Mouse (Mus musculus): ENCODE results near the gene Nbea. TPM values are rescaled to one million over a fixed set of nuclear protein-coding genes. Genes with fewer than 3 reads are reported as not detected.

Gene Nbea
- polyA plus RNA-seq, 1 experiment from 2014 or later, result 55.4 TPM

DNA sequence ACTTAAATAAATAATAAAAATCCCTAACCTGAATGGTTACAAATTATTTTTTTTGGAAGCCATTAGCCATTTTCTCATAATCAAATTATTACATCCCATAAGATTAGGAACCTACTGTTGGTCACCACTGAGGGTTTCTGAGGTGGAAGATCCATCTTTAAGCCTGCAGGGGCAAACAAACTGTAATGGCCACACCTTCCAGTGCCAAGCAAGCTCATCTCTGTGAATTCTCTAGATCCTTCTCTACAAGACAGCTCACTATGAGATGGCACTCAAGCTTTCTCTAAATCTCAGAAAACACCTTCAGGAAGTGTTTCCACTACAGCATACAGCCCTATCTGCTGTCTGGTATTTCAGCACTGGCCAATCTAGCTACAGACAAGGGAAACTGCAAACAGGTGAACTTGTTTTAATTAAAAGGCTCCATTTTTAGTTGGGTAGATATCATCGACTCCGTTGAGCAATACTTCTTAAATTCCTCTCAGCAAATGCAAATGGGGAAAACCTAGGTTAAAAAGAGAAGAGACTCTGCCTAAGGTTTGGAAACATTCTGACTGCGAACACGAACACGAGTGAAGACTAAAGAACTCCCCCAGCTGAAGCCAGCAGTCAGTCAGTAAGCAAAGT lies 402.0 kb downstream of the Nbea start:
- Histone ChIP-seq H3K27ac (replicated peaks) (peak overlapping the region; percentile 84), H3K36me3 (no peaks in the 10 kb centered on the region), H3K9me3 (replicated peaks) (no peaks in the 10 kb centered on the region), H3K4me2 (peak overlapping the region; percentile 60), H3K4me1 (peaks cover 33% of the 10 kb centered on the region), H3K9ac (replicated peaks) (peak overlapping the region; percentile 59; the same call in 1 of the 2 replicates), H3K27me3 (replicated peaks) (0 out of 2 replicates have a peak, but pooled peaks cover 2% of the 10 kb centered on the region), H3K4me3 (replicated peaks) (peak overlapping the region; percentile 45)
- no peak for ATAC-seq (ENCODE audit: low FRiP score)
- WGBS, result 34% methylated on average over 5 of the region's 5 CpGs

DNA sequence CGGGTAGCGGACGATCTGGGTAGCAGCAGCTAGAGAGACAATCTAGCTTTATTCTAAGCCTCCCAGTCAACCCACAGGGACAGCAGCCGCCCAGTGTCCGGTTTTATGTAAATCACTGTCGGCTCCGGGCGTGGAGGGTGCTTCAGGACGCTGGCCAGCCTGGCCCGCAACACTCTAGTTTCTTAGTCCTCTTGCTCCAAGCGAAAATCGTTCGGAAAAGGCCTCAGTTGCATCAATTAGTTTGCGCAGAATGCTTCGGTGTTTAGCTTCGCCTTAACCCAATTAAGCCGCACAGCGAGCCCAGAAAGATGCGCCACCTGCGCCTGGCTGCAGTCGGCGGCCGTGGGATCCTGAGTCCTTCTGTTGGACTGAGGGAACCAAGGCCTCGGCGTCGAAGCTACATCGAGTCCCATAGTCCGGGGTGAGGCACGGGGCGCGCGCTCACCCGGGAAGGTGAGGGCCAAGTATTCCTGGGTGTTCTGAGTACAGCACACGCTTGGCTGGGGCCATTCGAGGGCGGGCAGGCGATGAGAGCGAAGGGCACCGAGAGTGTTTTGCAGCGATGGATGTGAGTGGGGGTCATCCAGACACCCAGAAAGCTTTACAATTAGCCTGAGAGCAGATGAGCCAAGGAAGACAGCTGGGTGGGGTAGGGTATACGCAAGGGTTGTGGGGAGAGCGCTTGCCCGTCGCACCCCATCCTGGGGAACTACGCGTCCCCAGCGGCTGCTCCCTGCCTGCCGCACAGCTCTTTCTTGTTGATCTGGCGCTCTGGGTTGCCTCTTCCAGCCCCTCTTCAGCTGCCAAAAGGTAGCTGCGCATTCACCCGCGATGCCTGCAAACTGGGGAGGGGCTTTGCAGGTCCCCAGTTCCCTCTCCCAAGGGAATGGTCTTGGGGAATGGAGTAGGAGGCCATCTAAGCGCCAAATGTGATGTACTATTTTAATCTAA lies 403.1 kb downstream of the Nbea start:
- 5% methylated on average over 53 of the region's 53 CpGs for WGBS
- H3K4me1 ChIP-seq, result peaks cover 33% of the 10 kb centered on the region
- ATAC-seq (ENCODE audit: low FRiP score), result peak; percentile 37; the same call in 1 of the 2 replicates
- H3K9ac ChIP-seq (replicated peaks), result peak overlapping the region; percentile 37
- no peaks in the 10 kb centered on the region for H3K36me3 ChIP-seq
- H3K4me3 ChIP-seq (replicated peaks), result peak overlapping the region; percentile 26
- H3K9me3 ChIP-seq (replicated peaks), result no peaks in the 10 kb centered on the region
- peak overlapping the region; percentile 84 for H3K27ac ChIP-seq (replicated peaks)
- H3K27me3 ChIP-seq (replicated peaks), result 0 out of 2 replicates have a peak, but pooled peaks cover 2% of the 10 kb centered on the region
- H3K4me2 ChIP-seq, result peak overlapping the region; percentile 60

DNA sequence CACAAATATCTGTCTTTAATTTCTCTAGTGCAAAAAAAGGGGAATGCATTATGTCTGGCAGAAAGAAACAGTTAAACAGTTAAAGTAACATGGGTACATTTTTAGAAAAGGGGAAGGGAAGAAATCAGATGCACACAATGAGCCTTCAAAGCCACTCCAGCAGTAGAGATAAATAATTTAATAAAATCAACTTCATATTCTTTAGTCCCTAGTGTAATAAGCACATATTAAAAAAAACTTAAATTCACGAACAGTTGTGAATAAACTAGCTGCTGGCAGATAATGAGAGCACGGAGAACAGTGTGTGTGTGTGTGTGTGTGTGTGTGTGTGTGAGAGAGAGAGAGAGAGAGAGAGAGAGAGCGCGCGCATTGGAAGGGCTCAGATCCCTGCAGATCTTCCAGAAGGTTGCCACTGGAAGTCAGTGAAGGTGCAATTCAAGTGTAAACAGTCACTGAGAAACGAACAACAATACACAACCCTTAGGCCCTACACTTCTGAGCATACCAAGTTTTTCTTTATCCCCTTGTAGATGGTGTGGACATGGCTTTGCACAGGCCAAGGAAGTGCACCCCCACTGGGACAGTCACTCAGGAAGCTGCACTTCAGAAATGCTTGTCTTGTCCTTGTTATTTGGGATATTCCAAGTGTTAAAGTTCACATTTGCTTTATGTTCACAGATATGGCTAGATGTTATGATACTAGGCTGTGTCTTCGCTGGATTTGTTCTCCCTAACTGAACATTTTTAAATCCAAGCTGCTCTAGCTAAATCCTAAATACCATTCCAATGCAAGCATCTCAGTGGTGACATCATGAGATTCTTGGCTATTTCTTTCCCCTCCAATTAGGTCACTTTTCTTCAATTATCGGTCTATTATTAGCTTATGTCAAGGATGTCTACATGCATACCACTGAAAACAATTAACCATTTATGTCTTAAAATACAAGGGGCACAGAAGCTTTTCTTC lies 404.5 kb downstream of the Nbea start:
- no peak overlapping the region; the same call in 1 of the 2 replicates for H3K9ac ChIP-seq (replicated peaks)
- WGBS, result 38% methylated on average over 8 of the region's 8 CpGs
- H3K27ac ChIP-seq (replicated peaks), result peak overlapping the region; percentile 71
- H3K27me3 ChIP-seq (replicated peaks), result 0 out of 2 replicates have a peak, but pooled peaks cover under 1% of the 10 kb centered on the region
- H3K9me3 ChIP-seq (replicated peaks), result no peaks in the 10 kb centered on the region
- H3K4me1 ChIP-seq, result peaks cover 40% of the 10 kb centered on the region
- no peak overlapping the region for H3K4me3 ChIP-seq (replicated peaks)
- ATAC-seq (ENCODE audit: low FRiP score), result no peak
- H3K4me2 ChIP-seq, result peak overlapping the region; percentile 32
- no peaks in the 10 kb centered on the region for H3K36me3 ChIP-seq

DNA sequence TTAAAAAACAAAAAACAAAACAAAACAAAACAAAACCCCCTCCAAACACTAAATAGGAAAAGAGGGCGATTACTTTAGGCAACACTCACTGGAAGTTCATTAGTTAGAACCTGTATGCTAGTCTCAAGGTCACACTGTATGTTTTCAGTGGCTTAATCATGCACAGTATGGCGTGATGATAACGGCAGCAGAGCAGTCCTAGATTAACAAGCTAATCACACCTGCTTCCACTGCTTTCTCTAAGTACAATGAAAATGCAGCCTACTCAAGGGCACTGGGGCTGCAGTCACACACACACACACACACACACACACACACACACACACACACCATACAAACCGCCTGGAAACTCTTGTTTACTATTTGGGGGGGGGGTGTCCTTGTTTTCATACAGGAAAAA lies 406.0 kb downstream of the Nbea start:
- Histone ChIP-seq H3K4me1 (peaks cover 37% of the 10 kb centered on the region), H3K36me3 (no peaks in the 10 kb centered on the region), H3K4me2 (no peak overlapping the region), H3K4me3 (replicated peaks) (no peak overlapping the region), H3K9me3 (replicated peaks) (no peaks in the 10 kb centered on the region), H3K9ac (replicated peaks) (no peak overlapping the region), H3K27me3 (replicated peaks) (no peaks in the 10 kb centered on the region), H3K27ac (replicated peaks) (peak overlapping the region; percentile 56)
- 49% methylated on average over 4 of the region's 4 CpGs for WGBS
- ATAC-seq (ENCODE audit: low FRiP score), result no peak

DNA sequence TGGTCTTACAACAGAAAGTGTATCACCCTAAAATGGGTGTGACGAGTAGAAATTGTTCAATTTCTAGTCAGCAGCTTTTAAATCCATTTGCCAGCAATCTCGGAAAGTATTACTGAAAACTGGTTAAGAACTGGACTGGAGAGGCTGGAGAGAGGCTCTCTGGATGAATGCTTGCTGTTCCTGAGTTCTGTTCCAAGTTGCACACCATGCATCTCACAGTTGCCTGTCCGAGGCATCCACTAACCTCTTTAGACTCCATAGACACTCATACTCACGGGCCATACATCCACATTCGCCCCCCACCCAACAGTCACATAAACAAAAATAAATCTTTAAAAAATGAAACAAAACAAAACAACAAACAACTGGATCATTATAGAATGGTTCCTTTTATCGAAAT lies 407.7 kb downstream of the Nbea start:
- H3K27ac ChIP-seq (replicated peaks), result peak overlapping the region; percentile 56
- H3K27me3 ChIP-seq (replicated peaks), result no peaks in the 10 kb centered on the region
- H3K4me1 ChIP-seq, result peaks cover 22% of the 10 kb centered on the region
- no peak for ATAC-seq (ENCODE audit: low FRiP score)
- no peaks in the 10 kb centered on the region for H3K36me3 ChIP-seq
- no peak overlapping the region for H3K9ac ChIP-seq (replicated peaks)
- H3K9me3 ChIP-seq (replicated peaks), result no peaks in the 10 kb centered on the region
- 73% methylated on average over 6 of the region's 6 CpGs for WGBS
- no peak overlapping the region for H3K4me2 ChIP-seq
- H3K4me3 ChIP-seq (replicated peaks), result no peak overlapping the region

DNA sequence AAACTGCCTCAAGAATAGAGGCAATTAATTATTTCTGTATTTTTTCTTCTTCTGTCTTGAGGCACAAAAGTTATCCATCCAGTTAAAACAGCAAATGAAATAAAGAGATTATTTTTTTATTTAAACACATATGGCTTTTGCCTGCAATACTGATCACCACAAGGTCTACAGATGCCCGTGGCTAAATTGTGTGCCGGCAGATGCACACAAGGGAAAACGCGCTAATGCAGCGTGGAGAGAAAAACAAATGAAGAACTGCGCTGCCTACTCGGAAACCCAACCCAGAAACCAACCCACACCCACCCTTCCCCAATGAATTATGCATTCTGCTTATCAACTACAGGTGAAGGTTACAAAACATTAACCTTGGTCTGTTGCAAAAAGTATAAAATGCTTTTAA lies 408.3 kb downstream of the Nbea start:
- WGBS, result 25% methylated on average over 7 of the region's 7 CpGs

DNA sequence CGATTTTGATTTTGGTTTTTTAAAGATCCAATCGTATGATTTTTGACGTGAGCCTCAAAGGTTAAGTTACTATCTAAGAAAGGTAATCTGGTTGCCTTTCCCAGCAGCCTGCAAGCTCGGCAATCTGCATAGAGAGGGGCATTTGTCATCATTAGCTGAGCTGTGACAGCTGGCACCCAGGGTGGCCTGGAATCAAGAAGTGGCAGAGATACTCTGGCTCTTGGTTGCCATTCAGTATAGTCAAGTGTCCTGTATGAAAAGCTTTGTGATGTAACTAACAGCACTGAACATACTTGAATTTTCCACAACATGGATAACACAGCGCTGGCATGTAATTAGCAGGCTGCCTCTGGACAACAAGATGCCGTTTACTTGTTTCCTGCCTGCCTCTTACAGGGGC lies 409.3 kb downstream of the Nbea start:
- 0 out of 2 replicates have a peak, but pooled peaks have one; percentile 17 for ATAC-seq (ENCODE audit: low FRiP score)
- H3K27ac ChIP-seq (replicated peaks), result peak overlapping the region; percentile 24; the same call in 1 of the 2 replicates
- no peaks in the 10 kb centered on the region for H3K9me3 ChIP-seq (replicated peaks)
- no peak overlapping the region for H3K4me2 ChIP-seq
- H3K36me3 ChIP-seq, result no peaks in the 10 kb centered on the region
- no peak overlapping the region for H3K9ac ChIP-seq (replicated peaks)
- H3K4me3 ChIP-seq (replicated peaks), result no peak overlapping the region
- no peaks in the 10 kb centered on the region for H3K27me3 ChIP-seq (replicated peaks)
- 29% methylated on average over 6 of the region's 6 CpGs for WGBS
- peaks cover 16% of the 10 kb centered on the region for H3K4me1 ChIP-seq

More for the DNA sequence above, 408.3 kb downstream of the Nbea start:
- Histone ChIP-seq H3K27me3 (replicated peaks) (no peaks in the 10 kb centered on the region), H3K36me3 (no peaks in the 10 kb centered on the region), H3K27ac (replicated peaks) (0 out of 2 replicates have a peak overlapping the region, but pooled peaks have one; percentile 28), H3K9me3 (replicated peaks) (no peaks in the 10 kb centered on the region), H3K4me3 (replicated peaks) (no peak overlapping the region), H3K4me2 (peak overlapping the region; percentile 13; the same call in 1 of the 2 replicates), H3K4me1 (peaks cover 17% of the 10 kb centered on the region), H3K9ac (replicated peaks) (no peak overlapping the region)
- no peak for ATAC-seq (ENCODE audit: low FRiP score)

DNA sequence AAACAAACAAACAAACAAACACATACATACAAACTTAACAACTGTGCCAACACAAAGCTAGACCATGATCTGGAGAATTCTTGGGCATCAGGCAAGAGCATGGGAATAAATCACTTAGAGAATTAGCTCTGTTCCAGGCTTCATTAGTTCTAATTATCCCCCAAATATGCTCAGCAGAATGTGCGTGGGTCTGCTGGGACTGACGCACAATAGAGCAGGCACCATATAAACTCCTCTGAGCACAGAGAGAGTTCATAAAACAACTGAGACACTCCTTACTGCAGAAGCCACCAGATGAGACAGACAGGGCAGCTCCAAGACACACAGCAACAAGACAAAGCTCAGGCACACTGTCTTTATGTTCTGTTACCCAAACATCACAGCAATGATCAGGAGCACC lies 414.2 kb downstream of the Nbea start:
- no peaks in the 10 kb centered on the region for H3K9me3 ChIP-seq (replicated peaks)
- H3K9ac ChIP-seq (replicated peaks), result no peak overlapping the region
- 12% methylated on average over 2 of the region's 2 CpGs for WGBS
- no peaks in the 10 kb centered on the region for H3K27me3 ChIP-seq (replicated peaks)
- H3K27ac ChIP-seq (replicated peaks), result no peak overlapping the region
- no peak overlapping the region for H3K4me3 ChIP-seq (replicated peaks)
- H3K4me1 ChIP-seq, result peaks cover 9% of the 10 kb centered on the region
- peak; percentile 45; the same call in 1 of the 2 replicates for ATAC-seq (ENCODE audit: low FRiP score)
- no peaks in the 10 kb centered on the region for H3K36me3 ChIP-seq
- no peak overlapping the region for H3K4me2 ChIP-seq

DNA sequence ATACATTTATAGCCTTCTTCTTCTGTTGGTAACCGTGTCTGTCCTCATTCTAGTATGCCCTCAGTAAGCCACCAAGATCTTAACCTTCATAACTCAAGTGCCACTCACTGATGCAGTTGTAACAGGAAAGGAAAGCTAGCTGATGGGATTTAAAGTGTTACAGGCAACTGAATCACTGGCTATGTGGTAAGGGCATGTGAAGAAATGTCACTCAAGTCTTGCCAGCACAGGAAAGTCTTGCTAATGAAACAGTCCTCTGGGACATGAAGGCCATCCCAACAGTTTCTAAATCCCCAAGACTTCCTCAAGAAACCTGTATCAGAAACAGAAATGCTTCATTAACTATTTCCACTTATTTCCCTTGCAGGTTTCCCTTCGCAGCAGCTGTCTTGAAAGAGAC lies 414.8 kb downstream of the Nbea start:
- 76% methylated on average over 2 of the region's 2 CpGs for WGBS
- no peak overlapping the region for H3K4me3 ChIP-seq (replicated peaks)
- no peak for ATAC-seq (ENCODE audit: low FRiP score)

DNA sequence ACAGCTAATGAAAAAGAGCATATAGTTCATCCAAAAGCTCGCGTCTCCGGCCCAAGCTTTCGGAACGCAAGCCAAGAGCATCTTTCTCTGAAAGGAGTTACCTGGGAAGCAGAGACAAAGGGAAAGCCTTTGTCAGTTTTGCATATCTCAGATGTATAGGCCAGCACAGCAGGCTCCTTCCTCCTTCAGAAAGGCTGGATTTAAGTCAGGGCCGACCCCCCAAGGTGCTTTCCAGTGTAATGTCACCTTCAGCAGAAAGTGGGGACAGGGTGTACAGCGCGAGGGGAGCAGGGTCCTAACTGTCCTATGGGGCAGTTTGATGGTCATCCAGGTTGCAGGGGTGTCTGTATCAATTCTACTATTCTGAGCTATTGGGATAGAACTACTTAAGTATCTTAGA lies 419.9 kb downstream of the Nbea start:
- no peaks in the 10 kb centered on the region for H3K36me3 ChIP-seq
- H3K27ac ChIP-seq (replicated peaks), result no peak overlapping the region
- no peak overlapping the region for H3K4me3 ChIP-seq (replicated peaks)
- no peaks in the 10 kb centered on the region for H3K27me3 ChIP-seq (replicated peaks)
- no peaks in the 10 kb centered on the region for H3K9me3 ChIP-seq (replicated peaks)
- WGBS, result 44% methylated on average over 8 of the region's 8 CpGs
- H3K9ac ChIP-seq (replicated peaks), result no peak overlapping the region
- H3K4me1 ChIP-seq, result no peaks in the 10 kb centered on the region
- no peak overlapping the region for H3K4me2 ChIP-seq
- no peak for ATAC-seq (ENCODE audit: low FRiP score)

More for the DNA sequence above, 414.8 kb downstream of the Nbea start:
- Histone ChIP-seq H3K9me3 (replicated peaks) (no peaks in the 10 kb centered on the region), H3K9ac (replicated peaks) (no peak overlapping the region), H3K27me3 (replicated peaks) (no peaks in the 10 kb centered on the region), H3K27ac (replicated peaks) (no peak overlapping the region), H3K4me1 (0 out of 2 replicates have a peak, but pooled peaks cover 3% of the 10 kb centered on the region), H3K36me3 (no peaks in the 10 kb centered on the region), H3K4me2 (no peak overlapping the region)

DNA sequence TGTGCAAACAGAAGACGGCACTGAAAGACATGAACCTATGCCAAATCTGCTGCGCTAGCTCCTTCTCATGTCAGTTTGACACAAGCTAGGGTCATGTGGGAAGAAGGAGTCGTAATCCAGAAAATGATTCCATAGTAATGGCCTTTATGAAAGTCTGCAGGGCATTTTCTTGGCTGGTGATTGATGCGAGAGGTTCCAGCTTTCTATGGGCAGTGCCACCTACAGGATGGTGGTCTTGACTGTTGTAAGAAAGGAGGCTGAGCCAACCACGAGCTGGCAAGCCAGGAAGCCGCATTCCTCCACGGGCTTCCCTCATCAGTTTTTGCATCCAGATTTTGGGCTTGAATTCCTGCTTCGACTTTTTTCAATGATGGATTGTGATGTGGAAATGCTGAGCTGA lies 425.2 kb downstream of the Nbea start:
- ATAC-seq (ENCODE audit: low FRiP score), result no peak

More for the DNA sequence above, 425.2 kb downstream of the Nbea start:
- Histone ChIP-seq H3K4me3 (replicated peaks) (no peak overlapping the region), H3K4me1 (peaks cover 21% of the 10 kb centered on the region), H3K27ac (replicated peaks) (no peak overlapping the region), H3K9me3 (replicated peaks) (no peaks in the 10 kb centered on the region), H3K4me2 (no peak overlapping the region), H3K27me3 (replicated peaks) (no peaks in the 10 kb centered on the region), H3K9ac (replicated peaks) (no peak overlapping the region), H3K36me3 (no peaks in the 10 kb centered on the region)
- 58% methylated on average over 8 of the region's 8 CpGs for WGBS

Data from neural tube, embryonic 15.5 days (tissue).